Mouse (Mus musculus) gastrocnemius, postnatal 14 days (tissue): ENCODE measurements at regions not wholly inside any gene's neighbourhood (a gene's known extent, or its start where the extent isn't known, plus 50 kb on each side); places are given as distances from the start of the nearest gene placed in this dataset.

Experiments
- DNase-seq: peaks from one replicate; pipeline ENCODE4 v3.0.0; 2021; ENCODE audit warnings: mixed read lengths
- intact Hi-C: fragments of 180-260 bp; cut with DNase I; formaldehyde crosslinking; loops from one replicate; pipeline ENCODE4 v1.15.1; 2025; ENCODE audit warnings: low total_unique reads

GRCm38 (mm10) chr13:28801210-28801954 lies 152.1 kb downstream of the Sox4 start:
- intact Hi-C loops, result no loop called here
- no peak for DNase-seq

- intact Hi-C loops, result no loop called here
- no peak for DNase-seq
Observed at GRCm38 (mm10) chr13:28800676-28801075, 152.8 kb downstream of the Sox4 start.

DNA sequence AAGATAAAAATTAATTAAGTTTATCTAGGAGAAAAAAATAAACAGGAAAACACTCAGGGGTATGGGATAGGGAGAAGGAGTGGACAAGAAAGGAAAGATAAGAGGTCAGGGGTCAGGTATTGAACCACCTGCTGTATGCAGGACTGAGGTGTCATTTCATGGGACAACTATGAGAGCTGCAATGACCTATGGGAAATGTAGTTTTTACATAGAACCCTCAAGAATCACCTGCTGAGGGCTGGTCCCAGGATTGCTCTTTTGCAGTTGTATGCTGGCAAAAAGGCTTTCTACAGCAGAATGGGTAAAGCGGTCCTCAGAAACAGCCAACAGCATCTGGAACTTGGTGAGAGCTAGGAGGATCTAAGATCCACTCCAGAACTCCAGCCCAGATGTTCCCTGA lies 154.0 kb downstream of the Sox4 start:
- intact Hi-C loops, result no loop called here
- no peak for DNase-seq

- intact Hi-C loops, result no loop called here
- no peak for DNase-seq
Observed at GRCm38 (mm10) chr13:28797617-28798475, 155.7 kb downstream of the Sox4 start.

- intact Hi-C loops, result no loop called here
- no peak for DNase-seq
Observed at GRCm38 (mm10) chr13:28795274-28795673, 158.2 kb downstream of the Sox4 start.

GRCm38 (mm10) chr13:28794547-28794946 lies 159.0 kb downstream of the Sox4 start:
- no peak for DNase-seq
- intact Hi-C loops, result no loop called here

DNA sequence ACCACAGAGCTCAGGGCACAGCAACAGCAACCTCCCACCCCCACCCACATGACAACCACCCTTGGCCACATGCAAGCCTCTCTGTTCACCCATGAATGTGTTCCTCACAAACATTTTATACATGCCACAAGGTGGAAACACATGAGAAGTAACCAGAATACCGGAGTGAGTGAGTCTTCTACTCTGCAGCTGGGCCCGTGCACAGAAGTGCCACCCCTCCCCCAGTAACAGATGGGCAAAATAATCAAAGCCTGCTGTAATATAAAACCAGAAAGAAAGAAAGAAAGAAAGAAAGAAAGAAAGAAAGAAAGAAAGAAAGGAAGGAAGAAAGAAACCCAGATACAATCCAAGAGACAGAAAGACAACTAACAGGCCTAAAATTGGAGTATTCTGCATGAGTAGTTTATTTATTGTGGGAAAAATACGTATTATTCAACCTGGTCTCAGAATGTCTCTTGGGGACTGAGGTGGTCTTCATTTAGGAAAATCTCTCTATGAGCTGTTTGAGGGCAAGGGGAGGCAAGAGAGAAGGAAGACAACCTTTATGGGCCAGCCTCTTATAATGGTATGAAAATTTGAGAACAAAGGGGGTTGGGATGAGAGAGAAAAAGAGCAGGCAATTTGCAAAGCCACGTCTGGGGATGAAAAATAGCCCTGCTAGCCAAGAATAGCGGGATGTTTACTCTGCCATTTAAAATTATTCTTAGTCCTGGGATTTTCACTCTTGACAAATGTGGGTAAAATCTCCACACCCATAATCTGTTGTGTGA lies 160.2 kb downstream of the Sox4 start:
- no peak for DNase-seq
- intact Hi-C loops, result no loop called here

DNA sequence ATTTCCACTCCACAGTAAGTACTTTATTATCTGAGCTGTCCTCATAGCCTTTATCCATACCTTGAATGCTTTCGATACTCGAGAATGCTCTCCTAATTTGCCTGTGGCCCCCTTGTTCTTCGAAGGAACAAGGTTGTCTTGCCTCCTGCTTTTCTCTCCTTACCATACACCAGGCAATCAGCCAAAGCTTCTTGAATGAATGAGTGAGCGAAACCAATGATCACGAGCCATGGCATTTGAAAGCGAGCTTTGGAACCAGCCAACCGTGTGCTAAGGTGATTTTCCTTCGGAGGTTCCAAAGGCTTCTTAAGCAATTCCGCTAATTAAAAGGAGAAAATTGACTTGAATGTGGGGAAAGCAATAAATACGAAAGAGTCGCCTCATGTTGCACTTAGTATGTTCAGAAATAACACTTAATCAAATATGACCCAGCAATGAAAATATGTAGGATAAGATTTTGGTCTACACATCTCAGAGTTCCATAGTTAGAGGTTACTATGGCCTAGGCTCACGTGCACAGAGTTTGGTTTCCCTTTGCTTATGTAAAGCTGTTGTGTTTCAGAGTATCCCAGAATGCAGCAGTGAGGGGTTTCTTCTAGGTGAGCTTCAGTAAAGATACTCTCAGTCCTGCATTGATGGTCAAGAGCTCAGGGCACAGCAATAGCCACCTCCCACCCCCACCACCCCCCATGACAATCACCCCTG lies 160.9 kb downstream of the Sox4 start:
- no peak for DNase-seq
- intact Hi-C loops, result no loop called here

- intact Hi-C loops, result no loop called here
- DNase-seq, result no peak
Observed at GRCm38 (mm10) chr13:28790381-28790780, 163.1 kb downstream of the Sox4 start.

DNA sequence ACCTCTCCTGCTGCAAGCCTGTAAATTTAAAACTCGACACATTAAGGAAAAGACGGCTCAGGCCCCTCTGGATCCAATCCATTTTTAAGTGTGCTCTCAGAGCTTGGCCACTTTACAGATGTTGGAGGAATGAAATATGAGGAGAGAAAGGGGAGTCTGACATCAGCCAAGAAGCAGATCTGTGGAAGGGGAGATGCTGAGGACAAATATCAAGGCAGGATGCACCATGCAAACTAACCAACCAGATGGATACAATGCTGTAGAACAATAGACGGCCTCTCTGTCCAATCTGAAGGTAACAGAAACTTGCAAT lies 166.2 kb downstream of the Sox4 start:
- no peak for DNase-seq
- intact Hi-C loops, result no loop called here

DNA sequence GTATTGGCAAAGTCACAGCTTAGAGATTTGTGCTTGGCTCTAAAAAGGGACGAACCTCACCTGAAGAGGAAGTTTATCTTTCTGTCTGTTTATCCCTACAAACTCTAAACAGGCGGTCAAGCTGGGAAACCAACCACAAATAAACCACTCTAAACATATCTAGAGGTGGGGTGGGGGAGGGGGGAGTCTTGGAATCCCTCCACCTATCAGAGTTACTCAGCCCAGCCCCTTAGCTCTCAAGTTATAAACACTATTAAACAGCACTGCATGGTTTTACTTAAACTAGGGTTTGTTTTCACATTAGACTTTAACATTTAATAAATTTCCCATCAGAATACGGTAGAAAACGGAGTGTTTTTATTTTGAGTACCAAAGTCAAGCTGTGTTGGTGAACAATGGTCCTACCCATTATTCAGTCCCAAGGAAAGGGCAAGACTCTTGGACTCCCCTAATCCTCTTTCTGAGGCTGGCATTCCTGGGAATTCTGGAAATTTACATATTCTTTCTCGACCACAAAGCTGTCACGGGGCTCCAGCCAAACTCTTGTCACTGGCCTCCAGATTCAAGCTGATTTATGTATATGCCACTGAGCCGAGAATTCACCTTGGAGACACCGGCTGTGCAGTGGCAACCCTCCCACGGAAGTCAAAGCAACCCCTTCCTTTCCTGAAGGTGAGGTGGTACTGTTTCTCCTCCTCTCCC lies 166.7 kb downstream of the Sox4 start:
- intact Hi-C loops, result no loop called here
- no peak for DNase-seq

DNA sequence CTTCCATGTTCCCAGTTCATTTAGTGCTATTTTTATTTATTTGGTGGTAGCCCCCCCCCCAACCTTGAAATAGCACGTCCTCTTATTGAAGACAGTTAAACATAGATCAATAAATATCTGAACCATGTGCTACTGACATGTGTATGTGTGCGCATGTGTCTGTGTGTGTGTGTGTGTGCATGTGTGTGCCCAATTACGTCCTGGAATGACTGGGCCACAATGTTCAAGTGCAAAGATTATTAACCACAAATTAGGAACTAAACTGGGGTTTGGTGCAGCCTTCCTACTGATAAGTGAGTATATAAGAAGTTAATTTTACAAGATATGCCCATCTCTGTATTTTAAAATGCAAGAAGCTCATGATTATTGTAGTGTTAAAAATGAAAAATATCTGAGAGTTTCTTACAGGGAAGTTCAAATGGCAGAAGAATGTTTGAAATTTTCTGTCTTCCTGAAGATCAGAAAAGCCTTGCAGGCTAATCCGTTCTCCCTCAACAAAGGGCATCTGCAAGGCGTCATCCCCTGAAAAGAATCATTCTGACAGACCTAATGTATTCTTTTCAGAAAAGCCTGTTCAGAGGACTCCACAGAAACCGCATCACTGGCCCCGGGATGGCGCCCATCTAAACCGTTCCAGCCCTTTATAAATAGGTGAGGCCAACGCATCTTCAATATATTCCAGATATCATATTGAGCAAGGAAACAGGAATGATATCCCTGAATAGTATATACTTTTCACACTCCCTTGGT lies 170.8 kb downstream of the Sox4 start:
- no peak for DNase-seq
- intact Hi-C loops, result no loop called here

GRCm38 (mm10) chr13:28782081-28782480 lies 171.4 kb downstream of the Sox4 start:
- DNase-seq, result no peak
- intact Hi-C loops, result no loop called here

DNA sequence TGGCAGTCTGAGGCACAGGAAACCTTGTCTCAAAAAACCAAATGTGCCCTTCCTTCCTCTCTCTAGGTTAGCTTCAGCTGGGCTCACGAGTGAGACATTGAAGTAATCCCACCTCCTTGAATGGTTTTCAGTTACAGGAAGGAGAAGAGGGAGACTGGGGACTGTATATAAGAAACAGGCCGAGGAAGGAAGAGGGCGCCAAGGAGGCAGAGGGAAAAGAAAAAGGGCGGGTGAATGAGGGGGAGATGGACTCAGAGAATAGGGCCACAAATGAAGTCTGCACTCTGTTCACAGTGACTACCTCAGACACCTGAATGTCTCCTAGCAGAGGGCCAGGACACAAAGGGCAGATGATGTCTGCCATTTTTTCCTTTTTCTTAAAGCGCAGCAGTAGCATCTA lies 171.9 kb downstream of the Sox4 start:
- intact Hi-C loops, result no loop called here
- DNase-seq, result no peak

GRCm38 (mm10) chr13:28780462-28780861 lies 173.1 kb downstream of the Sox4 start:
- intact Hi-C loops, result no loop called here
- no peak for DNase-seq

GRCm38 (mm10) chr13:28775142-28775815 lies 178.2 kb downstream of the Sox4 start:
- intact Hi-C loops, result no loop called here
- DNase-seq, result no peak

DNA sequence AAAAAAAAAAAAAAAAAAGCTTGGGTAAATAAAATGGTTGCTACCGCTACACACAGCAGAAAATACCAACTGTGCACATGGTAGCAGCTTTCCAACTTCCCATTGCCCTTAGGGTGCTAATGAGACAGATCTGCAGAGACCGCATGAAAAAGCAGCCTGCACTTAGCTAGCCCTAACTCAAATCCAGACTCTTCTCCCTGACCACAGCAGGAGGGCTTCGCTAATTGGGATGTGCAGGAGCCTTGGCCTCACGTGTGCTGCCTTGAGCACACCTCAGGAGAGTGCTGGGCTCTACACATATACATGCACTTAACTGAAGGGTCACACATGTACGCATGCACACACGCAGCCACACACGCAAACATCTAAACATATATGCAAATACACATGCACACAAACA lies 178.9 kb downstream of the Sox4 start:
- intact Hi-C loops, result no loop called here
- DNase-seq, result no peak

DNA sequence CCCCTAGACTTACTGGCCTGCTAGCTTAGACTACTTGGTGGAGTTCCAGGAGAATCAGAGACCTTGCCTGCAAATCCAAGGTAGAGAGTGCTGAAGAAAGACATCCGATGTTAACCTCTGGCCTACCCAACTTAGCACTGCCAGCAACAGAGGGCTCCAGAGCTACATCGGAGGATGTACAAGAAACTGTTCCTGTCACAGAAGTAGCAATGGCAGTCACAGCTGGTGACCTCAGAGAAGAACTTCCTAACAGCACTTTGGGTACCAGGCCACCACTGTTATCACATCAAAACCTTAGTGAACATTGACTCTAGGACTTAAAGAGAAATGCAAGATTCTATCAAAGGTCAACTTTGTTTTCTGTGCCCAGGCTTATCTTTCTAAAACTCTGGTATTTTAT lies 180.0 kb downstream of the Sox4 start:
- no peak for DNase-seq
- intact Hi-C loops, result no loop called here
